Mouse (Mus musculus) fibroblast of lung, adult 2 months (primary cell): ENCODE results near the gene Atg2a.
"Not testable (repeated sequence)": the region's sequence is repeated elsewhere in the genome, so short reads cannot be mapped to it uniquely, and the experiment has no call there.

Source experiments
- DNase-seq: peaks from one replicate; pipeline ENCODE4 v3.0.0-alpha.2; 2011; ENCODE audit warnings: low read depth

The Atg2a gene

GRCm38 (mm10) chr19:6296551-6297210 lies 55.2 kb downstream of the Atg2a start:
- DNase-seq, result no peak

GRCm38 (mm10) chr19:6297641-6298040 lies 56.2 kb downstream of the Atg2a start:
- DNase-seq, result no peak

- DNase-seq, result no peak
These were observed 57.5 kb downstream of the Atg2a start for GRCm38 (mm10) chr19:6299003-6299402.

DNA sequence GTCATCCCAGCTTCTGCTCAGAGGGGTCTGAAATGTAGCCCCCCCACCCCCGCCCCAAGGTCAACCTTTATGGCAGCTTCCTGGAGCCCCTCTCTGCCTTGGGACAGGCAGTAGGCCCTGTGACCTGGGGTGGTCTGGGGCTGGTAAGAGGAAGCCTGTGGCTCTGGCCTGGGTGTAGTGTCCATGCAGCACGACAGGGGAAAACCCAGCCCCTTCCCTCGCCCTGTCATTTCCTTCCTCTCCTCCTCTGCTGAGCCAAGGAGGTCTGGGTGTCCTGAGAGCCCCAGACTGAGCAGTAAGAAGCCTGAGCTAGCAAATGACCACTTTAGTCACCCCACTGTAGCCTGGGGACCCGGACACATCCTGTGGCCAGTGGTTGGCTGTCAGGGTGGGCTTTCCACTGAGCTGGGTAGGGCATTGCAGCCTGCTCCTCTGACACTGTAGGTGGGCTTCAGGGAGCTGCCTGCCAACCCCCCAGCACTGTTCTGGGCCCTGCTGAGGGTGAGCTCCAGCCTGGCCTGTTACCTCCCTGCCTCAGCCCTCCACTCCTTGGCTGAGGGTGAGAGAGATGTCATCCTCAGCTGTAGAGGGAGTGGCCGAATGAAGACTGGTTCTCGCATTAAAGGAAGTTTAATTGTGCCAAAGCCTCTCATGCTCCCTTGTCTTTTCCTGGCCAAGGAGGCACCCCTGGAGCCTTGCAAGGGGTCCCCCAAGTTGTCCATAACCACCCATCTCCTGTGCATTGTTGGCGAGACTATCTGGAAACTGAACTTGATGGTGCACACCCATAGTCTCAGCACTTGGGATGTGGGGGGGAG lies 58.2 kb downstream of the Atg2a start:
- no peak for DNase-seq

DNA sequence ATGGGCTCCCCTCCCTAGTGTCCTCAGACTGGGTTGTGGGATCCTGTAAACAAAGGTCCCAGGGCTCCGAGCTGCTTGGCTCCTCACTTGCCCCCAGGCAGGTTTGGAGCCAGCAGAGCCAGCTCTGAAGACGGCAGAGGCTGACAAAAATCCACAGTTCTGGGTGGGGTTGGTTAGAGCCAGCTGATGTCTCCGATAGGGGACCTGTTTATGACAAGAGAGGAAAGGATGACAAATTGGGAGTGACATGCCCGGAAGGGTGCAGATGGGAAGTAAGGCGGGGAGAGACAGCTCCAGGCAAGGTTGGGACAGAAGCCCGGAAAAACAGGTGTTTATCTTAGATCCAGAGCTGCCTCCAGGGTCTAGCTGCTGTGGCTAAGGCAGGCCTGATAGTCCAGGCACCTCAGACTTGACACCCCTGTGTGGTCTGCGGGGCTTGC lies 59.0 kb downstream of the Atg2a start:
- no peak for DNase-seq

DNA sequence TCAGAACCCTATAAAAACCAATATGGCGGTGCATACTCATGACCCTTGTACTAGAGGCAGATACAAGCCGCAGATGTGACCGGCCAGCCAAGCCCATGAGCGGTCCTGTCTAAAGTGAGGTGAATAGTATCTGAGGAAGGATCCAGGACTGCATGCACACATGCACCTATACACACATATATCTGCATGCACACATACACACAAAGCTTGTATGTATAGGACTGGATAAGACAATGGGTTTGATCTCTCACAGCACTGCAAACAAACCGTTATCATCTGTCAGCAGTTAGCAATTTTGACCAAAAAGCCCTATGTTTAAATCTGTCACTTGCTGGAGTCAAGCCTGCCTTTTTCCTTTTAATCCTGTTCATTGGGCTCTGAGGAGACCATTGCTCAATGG lies 60.6 kb downstream of the Atg2a start:
- no peak for DNase-seq

- DNase-seq, result no peak
These were observed 61.1 kb downstream of the Atg2a start for GRCm38 (mm10) chr19:6302522-6302921.

GRCm38 (mm10) chr19:6303831-6304230 lies 62.4 kb downstream of the Atg2a start:
- no peak for DNase-seq

DNA sequence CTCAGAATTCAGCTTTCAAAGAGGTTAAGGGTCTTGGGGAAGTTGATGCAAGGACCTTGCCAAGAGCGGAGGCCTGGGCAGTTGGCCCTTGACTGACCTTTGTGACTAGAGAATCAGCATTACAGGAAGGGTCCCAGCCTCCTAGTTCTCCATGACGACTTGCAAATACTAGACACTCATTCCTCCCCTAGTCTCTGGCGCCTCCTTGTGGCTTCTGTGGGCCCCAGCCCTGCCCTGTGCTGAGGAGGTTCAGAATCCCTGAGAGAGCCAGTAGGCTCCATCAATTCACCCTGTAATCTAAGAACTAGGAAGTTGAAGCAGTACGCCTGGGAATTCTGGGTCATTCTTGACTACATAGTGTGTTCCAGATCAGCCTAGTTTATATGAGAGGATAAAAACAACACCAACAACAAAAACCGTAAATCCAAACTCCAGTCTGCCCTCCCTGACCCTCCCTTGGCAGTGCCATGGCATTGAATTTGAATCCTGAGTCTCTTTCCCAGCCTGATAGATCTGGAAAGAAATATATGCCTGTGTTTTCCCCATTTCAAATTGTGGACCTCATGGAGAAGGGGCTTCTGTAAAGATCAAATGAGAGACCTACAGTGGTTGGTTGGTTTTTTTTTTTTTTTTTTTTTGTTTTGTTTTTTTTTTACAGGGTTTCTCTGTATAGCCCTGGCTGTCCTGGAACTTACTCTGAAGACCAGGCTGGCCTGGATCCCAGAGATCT lies 63.5 kb downstream of the Atg2a start:
- DNase-seq, result peak; percentile 77

DNA sequence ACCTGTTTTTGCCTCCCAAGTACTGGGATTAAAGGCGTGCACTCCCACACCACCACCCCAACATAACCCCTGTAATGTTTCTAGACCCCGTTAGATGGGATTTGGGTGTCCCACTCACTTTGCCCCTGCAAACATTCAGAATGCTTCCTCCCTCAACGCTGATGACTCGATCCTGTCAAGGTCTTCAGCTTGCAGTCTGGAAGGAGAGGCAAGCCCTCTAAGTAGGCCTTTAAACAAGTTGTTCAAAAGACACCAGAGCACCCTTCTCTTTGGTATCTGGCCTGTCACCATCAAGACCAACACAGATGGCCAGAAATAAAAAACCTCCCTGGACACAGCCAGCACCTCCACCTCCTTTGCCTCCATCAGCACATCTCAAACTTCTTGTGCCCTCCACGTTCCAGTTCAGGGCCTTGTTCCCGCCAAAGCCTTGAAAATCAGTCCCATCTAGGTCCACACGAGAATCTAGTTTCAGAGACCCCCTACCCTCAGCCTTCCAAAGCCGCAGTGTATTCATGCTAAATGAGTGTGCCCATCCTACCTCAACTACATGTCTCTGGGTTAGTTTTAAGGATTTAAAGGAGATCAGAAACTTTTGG lies 64.1 kb downstream of the Atg2a start:
- no peak for DNase-seq

DNA sequence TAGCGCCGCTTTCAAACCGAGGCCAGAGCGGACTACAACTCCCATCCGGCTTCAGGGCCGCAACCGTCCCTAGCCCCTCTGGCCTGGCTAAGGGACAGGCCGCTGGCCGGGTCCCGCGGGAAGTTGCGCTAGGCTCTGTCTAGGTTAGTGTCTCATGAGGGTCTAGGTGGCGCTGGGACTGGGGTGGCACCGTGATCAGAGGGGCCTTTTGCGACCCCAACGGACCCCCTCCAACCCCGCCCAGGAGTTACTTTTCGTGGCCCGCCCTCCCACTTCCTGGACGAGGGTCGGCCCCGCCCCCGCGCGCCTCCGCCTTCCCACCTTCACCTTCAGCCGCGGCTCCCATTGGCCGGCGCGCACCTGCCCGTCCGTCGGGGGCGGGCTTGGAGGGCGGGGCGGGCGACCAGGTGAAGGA lies 64.7 kb downstream of the Atg2a start, which contains the start of gene Cdc42bpg:
Gene Cdc42bpg (plus strand): TSS at position 320 of the 415 bp plus-strand sequence.
- no peak for DNase-seq

- peak; percentile 30 for DNase-seq
These were observed 65.1 kb downstream of the Atg2a start for GRCm38 (mm10) chr19:6306586-6306985.

DNA sequence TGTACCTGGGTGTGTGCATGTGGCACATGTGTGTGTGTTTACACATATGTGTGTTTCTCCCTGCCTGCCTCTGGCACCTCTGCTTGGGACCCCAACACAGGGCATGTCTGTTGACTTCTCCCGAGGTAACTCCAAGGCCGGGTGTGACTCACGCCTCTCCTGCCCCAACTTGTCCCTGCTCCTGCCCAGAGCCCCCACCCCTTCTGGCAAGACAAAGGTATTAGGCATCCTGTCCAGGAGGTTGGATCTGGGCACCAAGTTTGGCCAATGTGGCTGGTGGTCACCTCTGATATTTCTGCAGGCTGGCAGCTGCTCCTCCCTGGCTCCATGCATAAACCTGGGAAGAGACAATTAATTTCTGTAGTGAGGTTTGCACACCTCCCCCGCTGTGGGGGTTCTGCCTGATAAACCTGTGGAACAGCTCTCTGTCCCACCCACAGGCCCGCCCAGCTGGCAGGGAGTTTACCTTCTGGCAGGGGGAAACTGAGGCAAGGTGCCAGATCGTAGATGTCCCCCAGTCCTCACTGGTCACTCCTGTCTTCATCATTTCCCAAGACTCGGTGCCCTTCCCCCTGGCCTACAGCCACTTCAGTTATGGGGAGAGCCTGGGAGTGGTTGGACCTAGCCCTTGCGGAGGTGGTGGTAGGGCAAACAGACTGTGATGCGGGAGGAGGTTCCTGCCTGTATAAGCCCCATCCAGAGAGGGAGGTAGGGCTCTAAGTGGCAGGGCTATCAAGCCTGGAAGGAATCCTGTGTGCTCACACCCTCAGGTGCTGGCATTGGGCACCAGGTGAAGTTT lies 66.5 kb downstream of the Atg2a start:
- DNase-seq, result no peak

DNA sequence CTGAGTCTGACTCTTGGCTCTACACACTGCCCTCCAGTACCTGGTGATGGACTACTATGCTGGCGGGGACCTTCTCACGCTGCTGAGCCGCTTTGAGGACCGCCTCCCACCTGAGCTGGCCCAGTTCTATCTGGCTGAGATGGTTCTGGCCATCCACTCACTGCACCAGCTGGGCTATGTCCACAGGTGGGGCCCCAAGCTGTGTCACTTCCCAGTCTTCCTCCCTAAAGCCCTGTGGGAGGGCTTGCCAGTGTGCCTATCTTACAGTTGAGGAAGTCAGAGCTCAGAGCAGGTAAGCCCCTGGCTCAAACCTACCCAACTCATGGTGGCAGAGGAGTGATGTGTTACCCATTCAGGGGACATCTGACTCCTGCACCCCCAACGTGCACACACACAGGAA lies 68.7 kb downstream of the Atg2a start:
- DNase-seq, result no peak

GRCm38 (mm10) chr19:6311783-6312182 lies 70.3 kb downstream of the Atg2a start:
- DNase-seq, result not testable (repeated sequence)
